Mouse (Mus musculus) limb, embryonic 10.5 days (tissue): ENCODE measurements around the gene Kmt2b. TPM values are rescaled to one million over a fixed set of nuclear protein-coding genes. Genes with fewer than 3 reads are reported as not detected.

Experiments used
- DNase-seq: peaks from one replicate; pipeline ENCODE4 v3.0.0-alpha.2; 2017; ENCODE audit warnings: low spot score
- H3K27ac ChIP-seq: fragments of 300-500 bp; sonication (generic); 2 replicates; pipeline ENCODE4 v1.5.1; 2016; ENCODE audit warnings: mild to moderate bottlenecking
- H3K27me3 ChIP-seq: fragments of 300-500 bp; sonication (generic); 2 replicates; pipeline ENCODE4 v1.6.1; 2016; ENCODE audit warnings: low read depth, mild to moderate bottlenecking; ENCODE audit not compliant: poor library complexity, severe bottlenecking
- H3K36me3 ChIP-seq: fragments of 300-500 bp; sonication (generic); 2 replicates; pipeline ENCODE4 v1.6.1; 2016; ENCODE audit warnings: mild to moderate bottlenecking, moderate library complexity
- H3K4me1 ChIP-seq: fragments of 300-500 bp; sonication (generic); 2 replicates; pipeline ENCODE4 v1.6.1; 2016
- H3K4me3 ChIP-seq: fragments of 300-500 bp; sonication (generic); 2 replicates; pipeline ENCODE4 v1.5.1; 2016; ENCODE audit warnings: mild to moderate bottlenecking, moderate library complexity
- H3K9me3 ChIP-seq: fragments of 300-500 bp; sonication (generic); replicated peaks from 2 replicates; pipeline ENCODE4 v1.6.1; 2016; ENCODE audit warnings: mild to moderate bottlenecking
- WGBS: fragments of 180-500 bp; shearing (Covaris S2); methylation state at CpG from one replicate; pipeline ENCODE4 v1.1.7; 2016; 5-methylcytosine and 5-hydroxymethylcytosine counted together
- polyA plus RNA-seq: library from polyadenylated mRNA; unstranded; fragments of >200 nt; fragmentation: Nextera tagmentation; extraction: Ambion mirVana; gene quantifications from 2 replicates; pipeline ENCODE4 v1.2.1, GENCODE M21; 2016

Gene Kmt2b
- polyA plus RNA-seq, 1 experiment from 2014 or later, result 10.2 TPM

- H3K36me3 ChIP-seq, result peaks cover 100% of the 10 kb centered on the region
- H3K4me3 ChIP-seq, result no peak overlapping the region
- no peak for DNase-seq
- H3K27ac ChIP-seq, result no peak overlapping the region
- no peaks in the 10 kb centered on the region for H3K9me3 ChIP-seq
- no peaks in the 10 kb centered on the region for H3K4me1 ChIP-seq
- WGBS, result 91% methylated on average over 8 of the region's 8 CpGs
- no peaks in the 10 kb centered on the region for H3K27me3 ChIP-seq
Measured at GRCm38 (mm10) chr7:30579950-30580349, 8.6 kb downstream of the Kmt2b start.

GRCm38 (mm10) chr7:30572969-30573368 lies 15.6 kb downstream of the Kmt2b start:
- Histone ChIP-seq H3K4me1 (no peaks in the 10 kb centered on the region), H3K4me3 (no peak overlapping the region), H3K27me3 (no peaks in the 10 kb centered on the region), H3K9me3 (no peaks in the 10 kb centered on the region), H3K36me3 (peaks cover 100% of the 10 kb centered on the region), H3K27ac (no peak overlapping the region)
- 85% methylated on average over 2 of the region's 2 CpGs for WGBS
- DNase-seq, result no peak

- Histone ChIP-seq H3K27me3 (no peaks in the 10 kb centered on the region), H3K4me3 (no peak overlapping the region), H3K4me1 (no peaks in the 10 kb centered on the region), H3K9me3 (no peaks in the 10 kb centered on the region), H3K27ac (no peak overlapping the region), H3K36me3 (peaks cover 98% of the 10 kb centered on the region)
- DNase-seq, result no peak
- 92% methylated on average over 5 of the region's 5 CpGs for WGBS
Measured at GRCm38 (mm10) chr7:30572389-30572788, 16.1 kb downstream of the Kmt2b start.

- Histone ChIP-seq H3K27me3 (no peaks in the 10 kb centered on the region), H3K4me3 (no peak overlapping the region), H3K36me3 (peaks cover 77% of the 10 kb centered on the region), H3K9me3 (no peaks in the 10 kb centered on the region), H3K27ac (no peak overlapping the region), H3K4me1 (peaks cover 8% of the 10 kb centered on the region)
- 91% methylated on average over 11 of the region's 11 CpGs for WGBS
- no peak for DNase-seq
Measured at GRCm38 (mm10) chr7:30567555-30567954, 21.0 kb downstream of the Kmt2b start.

- Histone ChIP-seq H3K9me3 (no peaks in the 10 kb centered on the region), H3K27me3 (no peaks in the 10 kb centered on the region), H3K36me3 (peaks cover 65% of the 10 kb centered on the region), H3K4me1 (peaks cover 18% of the 10 kb centered on the region), H3K4me3 (no peak overlapping the region), H3K27ac (no peak overlapping the region)
- 89% methylated on average over 9 of the region's 9 CpGs for WGBS
- DNase-seq, result no peak
Measured at GRCm38 (mm10) chr7:30566033-30566432, 22.5 kb downstream of the Kmt2b start.

GRCm38 (mm10) chr7:30564970-30565571 lies 23.5 kb downstream of the Kmt2b start, which contains the start of gene Igflr1:
Gene Igflr1, plus strand, starts transcription at chr7:30565427.
- Histone ChIP-seq H3K36me3 (peaks cover 56% of the 10 kb centered on the region), H3K4me1 (peaks cover 18% of the 10 kb centered on the region), H3K4me3 (peak within 1 kb of the TSS; percentile 77; the same call in 1 of the 2 replicates), H3K27ac (no peak within 1 kb of the TSS), H3K9me3 (no peaks in the 10 kb centered on the region), H3K27me3 (no peaks in the 10 kb centered on the region)
- no peak for DNase-seq
- WGBS, result 95% methylated on average over 12 of the region's 12 CpGs

GRCm38 (mm10) chr7:30563906-30564280 lies 24.6 kb downstream of the Kmt2b start:
- 25% methylated on average over 6 of the region's 6 CpGs for WGBS
- Histone ChIP-seq H3K27me3 (no peaks in the 10 kb centered on the region), H3K4me3 (peak overlapping the region; percentile 77), H3K27ac (0 out of 2 replicates have a peak overlapping the region, but pooled peaks have one; percentile 93), H3K36me3 (peaks cover 44% of the 10 kb centered on the region), H3K9me3 (no peaks in the 10 kb centered on the region), H3K4me1 (peaks cover 20% of the 10 kb centered on the region)
- no peak for DNase-seq

- peak within 1 kb of the TSS; percentile 93 for H3K27ac ChIP-seq
- under 1% methylated on average over 45 of the region's 45 CpGs for WGBS
- peaks cover 26% of the 10 kb centered on the region for H3K4me1 ChIP-seq
- peak within 1 kb of the TSS; percentile 77 for H3K4me3 ChIP-seq
- H3K9me3 ChIP-seq, result no peaks in the 10 kb centered on the region
- H3K36me3 ChIP-seq, result peaks cover 38% of the 10 kb centered on the region
- DNase-seq, result peak; percentile 97
- no peaks in the 10 kb centered on the region for H3K27me3 ChIP-seq
Measured at GRCm38 (mm10) chr7:30563117-30563905, 25.2 kb downstream of the Kmt2b start, which contains the start of the genes U2af1l4, Gm49396 and Psenen. Gene U2af1l4, plus strand, starts transcription at chr7:30563301. Gene Gm49396, plus strand, starts transcription at chr7:30563344. Gene Psenen, minus strand, starts transcription at chr7:30563627.

- H3K36me3 ChIP-seq, result peaks cover 38% of the 10 kb centered on the region
- peak; percentile 63 for DNase-seq
- no peaks in the 10 kb centered on the region for H3K27me3 ChIP-seq
- 3% methylated on average over 27 of the region's 27 CpGs for WGBS
- H3K27ac ChIP-seq, result peak overlapping the region; percentile 93
- no peaks in the 10 kb centered on the region for H3K9me3 ChIP-seq
- H3K4me3 ChIP-seq, result peak overlapping the region; percentile 77
- H3K4me1 ChIP-seq, result peaks cover 33% of the 10 kb centered on the region
Measured at GRCm38 (mm10) chr7:30562526-30563116, 25.9 kb downstream of the Kmt2b start.

- no peaks in the 10 kb centered on the region for H3K27me3 ChIP-seq
- H3K9me3 ChIP-seq, result no peaks in the 10 kb centered on the region
- peak overlapping the region; percentile 78; the same call in 1 of the 2 replicates for H3K27ac ChIP-seq
- H3K4me3 ChIP-seq, result peak overlapping the region; percentile 68; the same call in 1 of the 2 replicates
- H3K36me3 ChIP-seq, result peaks cover 38% of the 10 kb centered on the region
- peaks cover 42% of the 10 kb centered on the region for H3K4me1 ChIP-seq
- WGBS, result 73% methylated on average over 2 of the region's 2 CpGs
- DNase-seq, result no peak
Measured at GRCm38 (mm10) chr7:30560296-30560695, 28.2 kb downstream of the Kmt2b start.

- peak within 1 kb of the TSS; percentile 78 for H3K27ac ChIP-seq
- peaks cover 42% of the 10 kb centered on the region for H3K4me1 ChIP-seq
- peak within 1 kb of the TSS; percentile 68 for H3K4me3 ChIP-seq
- DNase-seq, result peak; percentile 91
- no peaks in the 10 kb centered on the region for H3K9me3 ChIP-seq
- H3K36me3 ChIP-seq, result peaks cover 40% of the 10 kb centered on the region
- under 1% methylated on average over 20 of the region's 20 CpGs for WGBS
- H3K27me3 ChIP-seq, result no peaks in the 10 kb centered on the region
Measured at GRCm38 (mm10) chr7:30559443-30559954, 29.0 kb downstream of the Kmt2b start, which contains the start of gene Lin37. Gene Lin37, minus strand, starts transcription at chr7:30559838.

- H3K27ac ChIP-seq, result peak overlapping the region; percentile 78
- no peaks in the 10 kb centered on the region for H3K9me3 ChIP-seq
- 15% methylated on average over 12 of the region's 12 CpGs for WGBS
- H3K4me3 ChIP-seq, result peak overlapping the region; percentile 68
- DNase-seq, result no peak
- H3K27me3 ChIP-seq, result no peaks in the 10 kb centered on the region
- H3K36me3 ChIP-seq, result peaks cover 46% of the 10 kb centered on the region
- peaks cover 36% of the 10 kb centered on the region for H3K4me1 ChIP-seq
Measured at GRCm38 (mm10) chr7:30558656-30559442, 29.7 kb downstream of the Kmt2b start.
